ENCODE assay signal across 25 mouse cellular contexts in the genomic region with DNA sequence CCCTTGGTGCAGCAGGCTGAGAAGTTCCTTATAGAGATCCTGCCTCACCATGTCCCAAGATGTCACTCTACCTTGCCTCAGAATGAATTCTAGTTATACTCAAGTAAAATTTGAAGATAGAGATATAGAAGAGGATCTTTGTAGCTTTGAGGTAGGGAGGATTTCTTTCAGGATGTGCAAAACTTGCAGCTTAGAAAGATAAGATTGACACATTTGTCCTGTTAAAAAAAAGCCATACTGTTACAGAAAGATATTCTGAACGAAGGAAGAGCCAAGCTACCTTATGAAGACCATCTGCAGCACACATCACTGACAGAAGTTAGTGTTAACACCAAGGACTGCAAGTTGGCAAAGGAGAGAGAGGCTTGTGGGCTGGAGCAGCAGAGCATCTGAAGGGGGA.
"Had no signal": no experiment of that assay in that cellular context is flagged by ENCODE, and none has a peak within 500 bp of the region (broad histone marks: within the 10 kb centered on the region; RNA-seq: fewer than 3 reads in every experiment).

No protein-coding gene starts in this region.

- H3K9ac ChIP-seq: heart, embryonic 13.5 days; heart, embryonic 15.5 days; hindbrain, embryonic 13.5 days; hindbrain, embryonic 15.5 days; kidney, embryonic 15.5 days; limb, embryonic 13.5 days; limb, embryonic 15.5 days; liver, embryonic 12.5 days; liver, embryonic 14.5 days had no signal

- H3K4me2 ChIP-seq: heart, embryonic 11.5 days; heart, embryonic 13.5 days; heart, embryonic 15.5 days; hindbrain, embryonic 13.5 days; hindbrain, embryonic 15.5 days; kidney, embryonic 15.5 days; limb, embryonic 13.5 days; limb, embryonic 15.5 days; liver, embryonic 12.5 days had no signal

- H3K4me3 ChIP-seq: heart, adult 2 months; heart, embryonic 13.5 days; heart, embryonic 15.5 days; hindbrain, embryonic 13.5 days; hindbrain, embryonic 15.5 days; kidney, embryonic 15.5 days; limb, embryonic 13.5 days; limb, embryonic 15.5 days; liver, embryonic 12.5 days had no signal

- H3K27ac ChIP-seq: heart, adult 2 months; heart, embryonic 13.5 days; heart, embryonic 15.5 days; hindbrain, embryonic 13.5 days; hindbrain, embryonic 15.5 days; hindbrain, postnatal 0 days; kidney, embryonic 15.5 days; kidney, postnatal 0 days; limb, embryonic 13.5 days; limb, embryonic 15.5 days; liver, embryonic 12.5 days; liver, embryonic 14.5 days had no signal

- ATAC-seq: hindbrain, postnatal 0 days; intestine, embryonic 16.5 days; liver, embryonic 12.5 days had no signal

- H3K9me3 ChIP-seq: heart, embryonic 13.5 days; heart, embryonic 15.5 days; hindbrain, embryonic 13.5 days; hindbrain, embryonic 15.5 days; kidney, embryonic 15.5 days; limb, embryonic 13.5 days; limb, embryonic 15.5 days; liver, embryonic 12.5 days had no signal

- H3K27me3 ChIP-seq: heart, embryonic 13.5 days; heart, embryonic 15.5 days; hindbrain, embryonic 15.5 days; kidney, embryonic 15.5 days; limb, embryonic 13.5 days; limb, embryonic 15.5 days; liver, embryonic 12.5 days had no signal

- H3K4me1 ChIP-seq: hindbrain, embryonic 13.5 days; hindbrain, embryonic 15.5 days; kidney, embryonic 15.5 days; limb, embryonic 13.5 days; liver, embryonic 12.5 days had no signal

- H3K36me3 ChIP-seq: hindbrain, embryonic 15.5 days; liver, embryonic 12.5 days had no signal

- DNase-seq: gastrocnemius, postnatal 14 days; gastrocnemius, postnatal 36 days; heart, adult 11 months; heart, adult 2 months; heart, postnatal 14 days; heart, postnatal 36 days; kidney, adult 11 months; kidney, adult 2 months; kidney, adult 9 months; kidney, postnatal 14 days; kidney, postnatal 36 days; layer of hippocampus, postnatal 36 days had no signal
